Mouse (Mus musculus) stomach, embryonic 14.5 days (tissue): Measurements from ENCODE around the gene Ctu2. TPM values are rescaled to one million over a fixed set of nuclear protein-coding genes. Genes with fewer than 3 reads are reported as not detected.

Experiments used
- ATAC-seq: fragments of 200-750 bp; cut with Nextera tagmentation; 2 replicates; pipeline ENCODE4 v1.8.0; 2017; ENCODE audit warnings: low read depth, moderate TSS enrichment; ENCODE audit not compliant: insufficient number of reproducible peaks, insufficient read depth, low FRiP score
- H3K27ac ChIP-seq: fragments of 300-500 bp; sonication (generic); 2 replicates; pipeline ENCODE4 v1.5.1; 2014; ENCODE audit warnings: mild to moderate bottlenecking, low read length, moderate library complexity, mixed read lengths
- H3K27me3 ChIP-seq: fragments of 300-500 bp; sonication (generic); 2 replicates; pipeline ENCODE4 v1.6.1; 2014; ENCODE audit warnings: low read length, control low read depth, mixed read lengths; ENCODE audit not compliant: control insufficient read depth, insufficient read depth
- H3K36me3 ChIP-seq: fragments of 300-500 bp; sonication (generic); 2 replicates; pipeline ENCODE4 v1.6.1; 2014; ENCODE audit warnings: mild to moderate bottlenecking, control low read depth, low read length, moderate library complexity, mixed read lengths; ENCODE audit not compliant: control insufficient read depth, insufficient read depth
- H3K4me1 ChIP-seq: fragments of 300-500 bp; sonication (generic); 2 replicates; pipeline ENCODE4 v1.6.1; 2014; ENCODE audit warnings: low read length, control low read depth, mixed read lengths; ENCODE audit not compliant: control insufficient read depth, insufficient read depth
- H3K4me2 ChIP-seq: fragments of 300-500 bp; sonication (generic); replicated peaks from 2 replicates; pipeline ENCODE4 v1.6.1; 2014; ENCODE audit warnings: low read depth, low read length, control low read depth
- H3K4me3 ChIP-seq: fragments of 300-500 bp; sonication (generic); 2 replicates; pipeline ENCODE4 v1.5.1; 2014; ENCODE audit warnings: low read depth, low read length, control low read depth
- H3K9ac ChIP-seq: fragments of 300-500 bp; sonication (generic); replicated peaks from 2 replicates; pipeline ENCODE4 v1.6.1; 2014; ENCODE audit warnings: low read depth, mild to moderate bottlenecking, control low read depth, low read length, moderate library complexity, mixed read lengths
- H3K9me3 ChIP-seq: fragments of 300-500 bp; sonication (generic); 2 replicates; pipeline ENCODE4 v1.6.1; 2016; ENCODE audit warnings: low read depth, low read length, control low read depth; ENCODE audit not compliant: control insufficient read depth
- WGBS: fragments of 180-500 bp; shearing (Covaris S2); extraction: QIAGEN DNeasy Blood & Tissue Kit; methylation state at CpG from one replicate; pipeline ENCODE4 v1.1.7; 2014; 5-methylcytosine and 5-hydroxymethylcytosine counted together
- polyA plus RNA-seq: library from polyadenylated mRNA; unstranded; fragments of >200 nt; fragmentation: Nextera tagmentation; extraction: Ambion mirVana; gene quantifications from 2 replicates; pipeline ENCODE4 v1.2.1, GENCODE M21; 2014

Gene Ctu2
- polyA plus RNA-seq, 1 experiment from 2014 or later, result 54.0 TPM

DNA sequence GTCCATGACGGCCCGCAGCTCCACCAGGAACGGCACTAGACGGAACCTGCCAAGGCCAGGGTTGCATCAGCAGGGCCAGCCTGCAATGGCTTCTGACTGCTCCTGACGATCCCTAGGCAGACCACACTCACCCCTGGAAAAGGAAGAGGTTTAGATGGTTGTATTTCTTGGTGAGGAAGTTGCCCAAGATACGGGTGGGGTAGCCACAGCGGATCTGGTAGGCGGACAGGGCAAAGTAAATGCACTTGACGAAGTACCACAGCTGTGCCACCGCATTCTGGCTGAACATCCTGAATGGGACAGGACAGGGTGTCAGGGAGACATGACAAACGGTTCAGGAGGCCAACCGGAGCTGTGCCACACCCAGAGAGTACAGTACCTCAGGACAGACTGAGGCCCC lies 8.9 kb downstream of the Ctu2 start:
- Histone ChIP-seq H3K9me3 (no peaks in the 10 kb centered on the region), H3K36me3 (peaks cover 72% of the 10 kb centered on the region), H3K9ac (no peak overlapping the region), H3K4me3 (no peak overlapping the region), H3K27me3 (no peaks in the 10 kb centered on the region), H3K4me2 (no peak overlapping the region), H3K4me1 (no peaks in the 10 kb centered on the region), H3K27ac (no peak overlapping the region)
- no peak for ATAC-seq
- 89% methylated on average over 12 of the region's 12 CpGs for WGBS

DNA sequence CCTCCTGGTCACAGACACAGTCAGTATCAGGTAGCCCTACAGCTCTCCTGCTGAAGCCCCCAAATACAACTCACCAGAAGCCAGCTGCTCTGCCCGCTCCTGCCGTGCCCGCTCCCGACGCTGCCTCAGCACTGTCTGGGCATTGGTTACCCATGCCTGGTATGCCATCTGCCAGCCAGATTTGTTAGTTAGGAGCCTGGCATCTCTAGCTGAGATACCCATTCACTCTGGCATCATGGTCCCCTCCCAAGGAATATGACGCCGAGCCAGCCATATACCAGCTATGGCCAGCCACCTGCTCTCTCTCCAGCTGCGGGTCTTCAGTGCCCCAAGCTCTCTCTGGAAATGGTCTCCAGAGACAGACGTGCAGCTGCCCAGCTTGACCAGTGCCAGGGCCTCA lies 12.4 kb downstream of the Ctu2 start:
- H3K27me3 ChIP-seq, result no peaks in the 10 kb centered on the region
- WGBS, result 94% methylated on average over 9 of the region's 9 CpGs
- no peaks in the 10 kb centered on the region for H3K9me3 ChIP-seq
- H3K4me3 ChIP-seq, result no peak overlapping the region
- H3K4me2 ChIP-seq, result no peak overlapping the region
- H3K36me3 ChIP-seq, result peaks cover 67% of the 10 kb centered on the region
- no peak for ATAC-seq
- H3K27ac ChIP-seq, result no peak overlapping the region
- H3K9ac ChIP-seq, result no peak overlapping the region
- no peaks in the 10 kb centered on the region for H3K4me1 ChIP-seq

DNA sequence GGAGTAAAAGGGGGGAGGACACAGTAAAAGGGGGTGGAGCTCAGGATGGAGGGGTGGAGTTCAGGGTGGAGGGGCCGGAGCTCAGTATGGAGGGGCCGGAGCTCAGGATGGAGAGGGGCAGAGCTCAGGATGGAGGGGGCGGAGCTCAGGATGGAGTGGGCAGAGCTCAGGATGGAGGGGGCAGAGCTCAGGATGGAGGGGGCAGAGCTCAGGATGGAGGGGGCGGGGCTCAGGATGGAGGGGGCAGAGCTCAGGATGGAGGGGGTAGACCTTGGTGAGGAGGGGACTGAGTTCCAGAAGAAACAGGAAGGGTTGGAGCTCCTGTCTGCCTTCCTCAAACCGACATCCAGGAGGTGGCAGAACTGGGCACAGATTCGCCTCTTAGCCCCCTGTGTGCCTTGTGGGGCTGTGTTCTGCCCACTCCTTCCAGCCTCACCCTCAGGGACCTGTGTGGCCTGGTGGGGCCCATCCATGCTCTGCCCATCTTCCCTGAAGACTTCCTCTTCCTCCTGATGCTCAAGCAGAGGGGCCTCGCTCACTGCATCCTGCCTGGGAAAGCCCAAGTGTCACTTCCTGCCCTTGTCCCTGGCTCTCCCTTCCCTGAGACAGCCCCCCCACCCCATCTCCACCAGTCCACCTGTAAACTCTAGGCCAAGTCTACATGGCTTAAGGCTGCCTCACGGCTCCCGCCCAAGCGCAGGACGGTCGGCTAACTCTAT lies 21.2 kb downstream of the Ctu2 start:
- Histone ChIP-seq H3K27ac (0 out of 2 replicates have a peak overlapping the region, but pooled peaks have one; percentile 2), H3K4me1 (no peaks in the 10 kb centered on the region), H3K9ac (no peak overlapping the region), H3K4me3 (no peak overlapping the region), H3K27me3 (no peaks in the 10 kb centered on the region), H3K36me3 (peaks cover 66% of the 10 kb centered on the region), H3K9me3 (no peaks in the 10 kb centered on the region), H3K4me2 (no peak overlapping the region)
- no peak for ATAC-seq
- WGBS, result 87% methylated on average over 12 of the region's 12 CpGs

DNA sequence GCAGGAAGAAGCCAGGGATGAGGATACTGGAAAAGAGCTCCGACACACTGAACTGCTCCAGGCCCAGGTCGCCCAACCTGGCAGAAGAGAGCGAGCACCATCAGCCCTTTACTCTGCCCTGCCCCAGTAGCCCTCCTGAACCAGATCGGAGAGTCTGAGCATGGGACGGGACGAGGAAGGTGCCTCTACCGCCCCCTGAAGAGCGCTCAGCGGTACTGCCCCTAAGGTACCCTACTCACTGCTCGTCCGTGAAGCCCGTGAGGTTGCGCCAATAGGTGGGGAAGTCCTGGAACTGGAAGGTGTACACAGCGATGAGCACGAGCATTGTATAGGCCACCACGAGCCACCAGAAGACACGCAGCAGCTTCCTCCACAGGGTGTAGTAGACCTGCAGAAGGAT lies 22.0 kb downstream of the Ctu2 start:
- Histone ChIP-seq H3K4me1 (no peaks in the 10 kb centered on the region), H3K4me3 (no peak overlapping the region), H3K9me3 (no peaks in the 10 kb centered on the region), H3K9ac (no peak overlapping the region), H3K4me2 (no peak overlapping the region), H3K27me3 (no peaks in the 10 kb centered on the region), H3K36me3 (peaks cover 58% of the 10 kb centered on the region), H3K27ac (0 out of 2 replicates have a peak overlapping the region, but pooled peaks have one; percentile 2)
- WGBS, result 73% methylated on average over 17 of the region's 17 CpGs
- peak; percentile 30; the same call in 1 of the 2 replicates for ATAC-seq

DNA sequence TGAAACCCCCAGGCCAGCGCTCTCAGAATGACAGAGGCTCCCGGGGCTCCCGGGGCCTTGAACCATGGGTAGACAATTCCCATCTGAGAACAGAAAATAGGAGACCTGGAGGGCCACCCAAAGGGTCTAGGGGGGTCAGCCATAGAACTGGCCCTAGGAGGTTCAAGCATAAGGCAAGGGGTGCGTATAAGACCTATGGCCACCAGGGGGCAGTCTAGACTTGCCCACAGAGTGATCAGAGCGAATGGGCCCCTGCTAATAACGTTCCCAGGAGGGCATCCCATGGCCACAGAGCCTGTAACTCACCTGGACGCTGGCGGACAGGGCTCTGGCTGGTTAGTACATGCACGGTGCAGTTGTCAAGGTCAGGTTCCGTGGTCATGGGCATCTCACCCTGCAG lies 24.9 kb downstream of the Ctu2 start:
- ATAC-seq, result peak; percentile 54; the same call in 1 of the 2 replicates
- Histone ChIP-seq H3K4me2 (no peak overlapping the region), H3K9me3 (no peaks in the 10 kb centered on the region), H3K27ac (no peak overlapping the region), H3K27me3 (no peaks in the 10 kb centered on the region), H3K4me1 (no peaks in the 10 kb centered on the region), H3K4me3 (no peak overlapping the region), H3K36me3 (peaks cover 36% of the 10 kb centered on the region), H3K9ac (no peak overlapping the region)
- WGBS, result 31% methylated on average over 10 of the region's 10 CpGs

DNA sequence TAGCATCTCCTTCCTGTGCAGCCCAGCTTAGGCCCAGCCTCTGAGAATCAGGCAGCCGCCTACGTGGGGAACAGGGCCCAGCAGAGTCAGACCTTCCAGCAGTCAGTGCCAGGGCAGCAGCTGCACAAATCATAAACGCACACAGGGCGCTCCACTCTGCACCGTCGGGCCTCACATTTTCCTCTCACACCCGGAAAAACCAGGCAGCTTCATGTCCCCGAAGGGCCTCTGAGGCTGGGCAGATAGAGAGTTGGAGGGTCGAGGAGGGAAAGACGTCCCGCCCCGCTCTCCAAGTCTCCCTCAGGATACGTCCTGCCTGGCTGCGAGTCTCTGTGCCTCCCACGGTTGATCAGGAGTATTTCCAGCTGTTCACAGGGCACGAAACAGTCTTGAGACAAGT lies 35.6 kb downstream of the Ctu2 start:
- H3K36me3 ChIP-seq, result 0 out of 2 replicates have a peak, but pooled peaks cover 2% of the 10 kb centered on the region
- no peak overlapping the region for H3K4me3 ChIP-seq
- 27% methylated on average over 16 of the region's 16 CpGs for WGBS
- H3K27me3 ChIP-seq, result no peaks in the 10 kb centered on the region
- H3K27ac ChIP-seq, result peak overlapping the region; percentile 90
- H3K9me3 ChIP-seq, result no peaks in the 10 kb centered on the region
- 0 out of 2 replicates have a peak overlapping the region, but pooled peaks have one; percentile 0 for H3K4me2 ChIP-seq
- peaks cover 28% of the 10 kb centered on the region for H3K4me1 ChIP-seq
- ATAC-seq, result peak; percentile 61; the same call in 1 of the 2 replicates
- H3K9ac ChIP-seq, result no peak overlapping the region

DNA sequence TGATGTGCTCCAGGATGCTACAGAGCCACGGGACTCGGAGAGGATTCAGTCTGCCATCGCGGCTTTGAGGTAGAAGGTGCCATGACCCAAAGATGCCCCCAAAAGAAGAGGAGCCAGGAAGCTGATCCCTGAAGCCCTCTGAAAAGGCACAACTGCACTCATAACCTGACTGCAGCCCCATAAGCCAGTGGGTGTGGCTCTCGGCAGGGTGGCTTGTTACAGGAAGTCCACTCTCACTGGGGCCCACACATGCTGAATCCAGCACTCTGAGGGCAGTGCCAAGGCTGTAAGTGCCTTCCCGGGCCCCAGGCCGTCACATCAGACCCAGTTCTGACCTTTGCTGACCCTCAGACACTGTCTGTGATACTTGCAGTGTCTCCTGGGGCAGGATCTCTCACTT lies 36.4 kb downstream of the Ctu2 start:
- Histone ChIP-seq H3K36me3 (no peaks in the 10 kb centered on the region), H3K9me3 (no peaks in the 10 kb centered on the region), H3K4me1 (peaks cover 30% of the 10 kb centered on the region), H3K27ac (peak overlapping the region; percentile 90; the same call in 1 of the 2 replicates), H3K4me3 (no peak overlapping the region), H3K9ac (no peak overlapping the region), H3K27me3 (no peaks in the 10 kb centered on the region), H3K4me2 (no peak overlapping the region)
- 62% methylated on average over 7 of the region's 7 CpGs for WGBS
- no peak for ATAC-seq

DNA sequence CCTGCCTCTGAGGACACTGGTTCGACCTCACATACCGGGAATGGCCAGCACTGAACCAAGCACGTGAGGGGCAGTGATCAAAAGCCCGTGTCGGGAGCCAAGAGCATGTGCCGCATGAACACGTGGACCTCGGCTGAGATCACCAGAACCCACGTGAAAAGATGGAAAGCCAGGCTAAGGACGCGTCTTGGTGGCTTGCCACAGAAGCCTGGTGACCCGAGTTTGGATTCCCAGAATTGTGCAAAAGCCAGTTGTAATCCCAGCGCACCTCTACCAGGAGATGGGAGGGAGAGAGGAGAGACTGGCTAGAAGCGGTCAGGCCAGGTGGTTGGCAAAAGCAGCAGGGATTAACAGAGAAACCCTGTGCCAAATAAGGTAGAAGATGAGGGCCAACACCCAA lies 39.8 kb downstream of the Ctu2 start:
- ATAC-seq, result no peak

More for the DNA sequence above, 39.8 kb downstream of the Ctu2 start:
- Histone ChIP-seq H3K9me3 (no peaks in the 10 kb centered on the region), H3K9ac (no peak overlapping the region), H3K27me3 (no peaks in the 10 kb centered on the region), H3K4me2 (no peak overlapping the region), H3K4me3 (no peak overlapping the region), H3K4me1 (peaks cover 39% of the 10 kb centered on the region), H3K36me3 (no peaks in the 10 kb centered on the region), H3K27ac (no peak overlapping the region)
- 87% methylated on average over 14 of the region's 14 CpGs for WGBS
